Mouse (Mus musculus): ENCODE data around the gene Shank3. TPM values are rescaled to one million over a fixed set of nuclear protein-coding genes. Genes with fewer than 3 reads are reported as not detected.
A peak's percentile ranks its signal among the peaks of the same experiment; 100 is the strongest.

The Shank3 gene
- total RNA-seq (2021) = 10 to 100 TPM; 70.0 to 73.7 TPM

- peak; percentile 30 for DNase-seq
Observed at GRCm38 (mm10) chr15:89498961-89499688, at the start of gene Shank3. TSS of gene Shank3 (plus strand) at chr15:89499623.

GRCm38 (mm10) chr15:89452906-89453864, 46.2 kb upstream of the Shank3 start:
- DNase-seq = peak; percentile 86

GRCm38 (mm10) chr15:89453865-89454478, 45.5 kb upstream of the Shank3 start, which contains the start of gene Mapk8ip2:
TSS of gene Mapk8ip2 (plus strand) at chr15:89453913.
- no peak for DNase-seq

- DNase-seq = no peak
Observed at GRCm38 (mm10) chr15:89454857-89455256, 44.6 kb upstream of the Shank3 start.

GRCm38 (mm10) chr15:89455642-89456041, 43.8 kb upstream of the Shank3 start:
- DNase-seq = no peak

GRCm38 (mm10) chr15:89458942-89459341, 40.5 kb upstream of the Shank3 start:
- DNase-seq = no peak

GRCm38 (mm10) chr15:89459821-89460220, 39.6 kb upstream of the Shank3 start:
- DNase-seq = no peak

GRCm38 (mm10) chr15:89460298-89460697, 39.1 kb upstream of the Shank3 start:
- DNase-seq = no peak

GRCm38 (mm10) chr15:89461321-89461720, 38.1 kb upstream of the Shank3 start:
- DNase-seq = no peak

- no peak for DNase-seq
Observed at GRCm38 (mm10) chr15:89462176-89462575, 37.2 kb upstream of the Shank3 start.

- DNase-seq = peak; percentile 41
Observed at GRCm38 (mm10) chr15:89463334-89464235, 35.8 kb upstream of the Shank3 start.

GRCm38 (mm10) chr15:89465052-89465451, 34.4 kb upstream of the Shank3 start:
- no peak for DNase-seq

GRCm38 (mm10) chr15:89468577-89468976, 30.8 kb upstream of the Shank3 start:
- no peak for DNase-seq

- no peak for DNase-seq
Observed at GRCm38 (mm10) chr15:89471476-89471875, 27.9 kb upstream of the Shank3 start.

GRCm38 (mm10) chr15:89473370-89473769, 26.1 kb upstream of the Shank3 start:
- no peak for DNase-seq

GRCm38 (mm10) chr15:89473921-89474320, 25.5 kb upstream of the Shank3 start:
- DNase-seq = no peak

GRCm38 (mm10) chr15:89474596-89475292, 24.7 kb upstream of the Shank3 start:
- no peak for DNase-seq

- DNase-seq = no peak
Observed at GRCm38 (mm10) chr15:89475293-89475600, 24.2 kb upstream of the Shank3 start.

GRCm38 (mm10) chr15:89475611-89476474, 23.6 kb upstream of the Shank3 start:
- DNase-seq = peak; percentile 94

GRCm38 (mm10) chr15:89476475-89476815, 23.0 kb upstream of the Shank3 start:
- no peak for DNase-seq

All from heart, postnatal 4 days (tissue).